Mouse (Mus musculus): ENCODE measurements around the gene Ly6g5c. TPM values are rescaled to one million over a fixed set of nuclear protein-coding genes. Genes with fewer than 3 reads are reported as not detected.

Ly6g5c gene
- polyA plus RNA-seq, 1 experiment from 2014 or later: not detected

DNA sequence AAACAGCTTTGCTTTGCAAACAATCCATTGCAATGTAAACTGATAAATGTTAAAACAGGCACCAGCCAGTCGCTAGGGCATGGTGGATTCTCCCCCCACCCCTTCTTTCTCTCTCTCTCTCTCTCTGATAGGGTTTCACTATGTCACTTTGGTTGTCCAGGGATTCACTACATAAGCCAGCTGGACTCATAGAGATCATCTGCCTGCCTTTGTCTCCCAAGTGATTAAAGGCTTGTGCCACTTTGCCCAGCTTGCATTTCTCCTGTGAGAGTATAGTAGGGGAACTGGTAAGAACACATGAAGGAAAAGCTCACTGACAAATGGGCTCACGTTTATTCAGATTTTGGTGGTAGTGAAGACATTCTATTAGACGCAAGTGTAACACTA is 24.1 kb downstream of the Ly6g5c start:
- H3K27me3 ChIP-seq (replicated peaks; ENCODE audit: control insufficient read depth, insufficient read depth, low read length): no peaks in the 10 kb centered on the region
- H3K9me3 ChIP-seq (ENCODE audit: control insufficient read depth): no peaks in the 10 kb centered on the region
- peaks cover 16% of the 10 kb centered on the region; the same call in 1 of the 2 replicates for H3K36me3 ChIP-seq (ENCODE audit: control insufficient read depth, insufficient read depth)
- TF ChIP-seq CTCF (IDR thresholded peaks at IDR 0.05; ENCODE audit: low read depth): no peak
- no peak for ATAC-seq
- WGBS: 63% methylated on average over 3 of the region's 3 CpGs
- 0 out of 2 replicates have a peak, but pooled peaks cover 3% of the 10 kb centered on the region for H3K4me1 ChIP-seq (replicated peaks; ENCODE audit: control insufficient read depth, insufficient read depth, low read length)
- H3K9ac ChIP-seq (ENCODE audit: low read depth, low read length): no peak overlapping the region
- H3K27ac ChIP-seq (ENCODE audit: low read depth, low read length): no peak overlapping the region
- no peak overlapping the region for H3K4me2 ChIP-seq (replicated peaks; ENCODE audit: low read depth)
- H3K4me3 ChIP-seq (ENCODE audit: low read depth, low read length): no peak overlapping the region

DNA sequence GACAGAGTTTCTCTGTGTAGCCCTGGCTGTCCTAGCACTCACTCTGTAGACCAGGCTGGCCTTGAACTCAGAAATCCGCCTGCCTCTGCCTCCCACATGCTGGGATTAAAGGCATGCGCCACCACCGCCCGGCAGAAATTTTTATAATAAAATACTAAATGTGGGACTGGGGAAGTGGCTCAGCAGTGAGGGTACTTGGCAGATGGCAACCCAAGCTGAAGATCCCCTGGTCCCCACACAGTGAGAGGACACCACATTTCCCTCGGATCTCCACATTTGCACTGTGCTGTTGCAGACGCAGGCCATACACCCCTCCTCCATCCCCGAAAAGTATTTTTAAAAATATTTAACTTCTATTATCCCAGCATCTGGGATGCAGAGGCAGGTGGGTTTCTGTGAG is 25.4 kb downstream of the Ly6g5c start:
- Histone ChIP-seq H3K9me3 (ENCODE audit: control insufficient read depth) (no peaks in the 10 kb centered on the region), H3K4me3 (ENCODE audit: low read depth, low read length) (no peak overlapping the region), H3K27ac (ENCODE audit: low read depth, low read length) (no peak overlapping the region), H3K4me2 (replicated peaks; ENCODE audit: low read depth) (no peak overlapping the region), H3K36me3 (ENCODE audit: control insufficient read depth, insufficient read depth) (peaks cover 12% of the 10 kb centered on the region), H3K4me1 (replicated peaks; ENCODE audit: control insufficient read depth, insufficient read depth, low read length) (0 out of 2 replicates have a peak, but pooled peaks cover 5% of the 10 kb centered on the region), H3K9ac (ENCODE audit: low read depth, low read length) (no peak overlapping the region), H3K27me3 (replicated peaks; ENCODE audit: control insufficient read depth, insufficient read depth, low read length) (no peaks in the 10 kb centered on the region)
- WGBS: 96% methylated on average over 7 of the region's 7 CpGs
- no peak for TF ChIP-seq CTCF (IDR thresholded peaks at IDR 0.05; ENCODE audit: low read depth)
- no peak for ATAC-seq

DNA sequence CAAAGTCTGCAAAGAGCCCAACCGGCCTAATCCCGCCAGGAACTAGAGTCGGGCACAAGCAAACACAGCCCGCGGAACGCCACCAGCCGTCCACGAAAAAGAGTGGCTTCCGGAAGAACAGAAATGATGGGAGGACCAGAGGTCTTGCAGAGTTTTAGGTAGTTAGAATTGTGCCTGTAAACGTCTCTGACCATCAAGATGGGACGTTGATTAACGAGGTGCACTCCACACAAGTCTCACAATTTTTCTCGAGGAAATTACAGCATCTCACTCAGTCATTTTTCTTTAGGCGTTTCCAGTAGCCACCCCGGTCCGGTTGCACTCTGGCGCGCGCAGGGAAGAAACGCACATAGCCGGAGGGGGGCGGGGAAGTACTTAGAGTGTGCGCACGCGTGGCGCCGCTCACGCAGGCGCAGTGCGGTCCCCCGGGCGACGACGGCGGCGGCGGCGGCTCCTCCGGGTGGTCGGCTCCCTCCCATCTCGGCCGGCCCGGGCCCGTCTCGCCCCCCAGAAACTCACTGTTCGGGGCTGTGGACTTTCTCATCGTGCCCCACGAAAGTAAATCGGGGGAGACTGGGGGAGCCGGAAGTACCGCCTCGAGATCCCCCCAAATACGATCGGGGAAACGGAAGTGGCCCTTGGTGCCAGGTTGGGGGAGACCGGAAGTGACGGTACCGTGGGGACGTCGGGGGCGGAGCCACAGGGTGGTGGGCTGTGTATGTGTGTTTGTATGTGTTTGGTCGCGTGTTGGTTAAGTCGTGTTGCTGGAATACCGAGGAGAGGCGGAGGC is 26.9 kb downstream of the Ly6g5c start, which contains the start of gene Bag6:
Gene Bag6 (plus strand): TSS at position 378 of the 790 bp plus-strand sequence.
- Histone ChIP-seq H3K9me3 (ENCODE audit: control insufficient read depth) (no peaks in the 10 kb centered on the region), H3K4me2 (replicated peaks; ENCODE audit: low read depth) (peak within 1 kb of the TSS; percentile 68), H3K36me3 (ENCODE audit: control insufficient read depth, insufficient read depth) (peaks cover 21% of the 10 kb centered on the region), H3K4me1 (replicated peaks; ENCODE audit: control insufficient read depth, insufficient read depth, low read length) (0 out of 2 replicates have a peak, but pooled peaks cover 5% of the 10 kb centered on the region), H3K27ac (ENCODE audit: low read depth, low read length) (peak within 1 kb of the TSS; percentile 84), H3K27me3 (replicated peaks; ENCODE audit: control insufficient read depth, insufficient read depth, low read length) (no peaks in the 10 kb centered on the region), H3K9ac (ENCODE audit: low read depth, low read length) (peak within 1 kb of the TSS; percentile 75), H3K4me3 (ENCODE audit: low read depth, low read length) (peak within 1 kb of the TSS; percentile 73)
- ATAC-seq: peak; percentile 91
- 0 out of 2 replicates have a peak, but pooled peaks have one; percentile 20 for TF ChIP-seq CTCF (IDR thresholded peaks at IDR 0.05; ENCODE audit: low read depth)
- WGBS: under 1% methylated on average over 66 of the region's 66 CpGs

DNA sequence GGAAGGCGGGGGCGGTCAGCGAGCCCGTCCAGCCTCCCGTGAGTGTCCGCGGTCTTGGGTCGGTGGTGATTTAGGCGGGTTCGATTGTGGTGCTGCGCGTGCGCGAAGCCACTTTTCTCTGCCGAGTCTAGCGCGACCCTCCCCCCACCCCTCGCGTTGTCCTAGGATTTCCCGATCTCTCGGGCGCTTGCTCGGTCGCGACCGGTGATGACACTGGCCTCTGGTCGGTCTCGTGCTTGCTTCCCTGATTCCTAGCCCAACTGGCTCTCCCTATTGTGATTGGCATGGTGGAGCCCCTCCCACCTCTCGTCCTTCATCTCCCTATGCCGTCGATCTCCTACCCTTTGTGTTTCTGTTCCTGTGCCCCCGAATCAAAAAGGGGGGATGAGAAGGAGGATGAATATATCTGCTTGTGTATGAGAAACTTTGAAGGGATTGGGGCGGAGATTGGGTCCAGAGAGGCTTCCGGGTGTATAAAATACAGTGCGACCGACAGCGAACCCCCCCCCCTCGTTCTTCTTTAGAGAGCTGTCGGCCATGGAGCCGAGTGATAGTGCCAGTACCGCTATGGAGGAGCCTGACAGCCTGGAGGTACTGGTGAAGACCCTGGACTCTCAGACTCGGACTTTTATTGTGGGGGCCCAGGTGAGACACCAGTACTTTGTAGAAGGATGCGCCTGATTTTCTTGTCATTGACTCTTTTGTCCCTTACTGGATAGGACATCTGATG is 27.7 kb downstream of the Ly6g5c start:
- ATAC-seq: peak; percentile 59

DNA sequence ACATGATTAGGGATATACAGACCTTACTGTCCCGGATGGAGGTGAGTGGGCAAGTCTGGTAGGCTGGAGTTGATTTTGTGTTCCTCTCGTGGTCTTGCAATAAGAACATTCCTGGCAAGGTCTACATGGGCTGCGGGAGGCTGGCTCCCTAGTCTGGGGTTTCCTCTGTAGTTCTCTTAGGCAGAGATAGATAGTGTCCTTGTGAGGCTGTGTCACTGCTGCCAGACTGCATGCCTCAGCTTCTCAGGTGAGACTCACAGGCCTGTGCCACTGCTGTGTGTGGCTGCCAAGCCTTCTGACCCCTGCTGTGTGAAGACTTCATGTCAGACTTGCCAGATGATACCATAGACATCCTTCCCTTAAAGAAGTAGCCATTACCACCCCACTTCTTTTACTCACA is 31.2 kb downstream of the Ly6g5c start:
- Histone ChIP-seq H3K36me3 (ENCODE audit: control insufficient read depth, insufficient read depth) (peaks cover 59% of the 10 kb centered on the region), H3K27ac (ENCODE audit: low read depth, low read length) (no peak overlapping the region), H3K27me3 (replicated peaks; ENCODE audit: control insufficient read depth, insufficient read depth, low read length) (no peaks in the 10 kb centered on the region), H3K9ac (ENCODE audit: low read depth, low read length) (no peak overlapping the region), H3K4me3 (ENCODE audit: low read depth, low read length) (no peak overlapping the region), H3K4me2 (replicated peaks; ENCODE audit: low read depth) (no peak overlapping the region), H3K4me1 (replicated peaks; ENCODE audit: control insufficient read depth, insufficient read depth, low read length) (0 out of 2 replicates have a peak, but pooled peaks cover 5% of the 10 kb centered on the region), H3K9me3 (ENCODE audit: control insufficient read depth) (no peaks in the 10 kb centered on the region)
- no peak for ATAC-seq
- 92% methylated on average over 3 of the region's 3 CpGs for WGBS
- no peak for TF ChIP-seq CTCF (IDR thresholded peaks at IDR 0.05; ENCODE audit: low read depth)

More for the DNA sequence above, 27.7 kb downstream of the Ly6g5c start:
- H3K4me3 ChIP-seq (ENCODE audit: low read depth, low read length): peak overlapping the region; percentile 73
- peak overlapping the region; percentile 75 for H3K9ac ChIP-seq (ENCODE audit: low read depth, low read length)
- H3K27ac ChIP-seq (ENCODE audit: low read depth, low read length): peak overlapping the region; percentile 84
- H3K27me3 ChIP-seq (replicated peaks; ENCODE audit: control insufficient read depth, insufficient read depth, low read length): no peaks in the 10 kb centered on the region
- H3K36me3 ChIP-seq (ENCODE audit: control insufficient read depth, insufficient read depth): peaks cover 25% of the 10 kb centered on the region
- H3K4me2 ChIP-seq (replicated peaks; ENCODE audit: low read depth): peak overlapping the region; percentile 68
- WGBS: under 1% methylated on average over 43 of the region's 43 CpGs
- no peaks in the 10 kb centered on the region for H3K9me3 ChIP-seq (ENCODE audit: control insufficient read depth)
- 0 out of 2 replicates have a peak, but pooled peaks cover 5% of the 10 kb centered on the region for H3K4me1 ChIP-seq (replicated peaks; ENCODE audit: control insufficient read depth, insufficient read depth, low read length)
- no peak for TF ChIP-seq CTCF (IDR thresholded peaks at IDR 0.05; ENCODE audit: low read depth)

DNA sequence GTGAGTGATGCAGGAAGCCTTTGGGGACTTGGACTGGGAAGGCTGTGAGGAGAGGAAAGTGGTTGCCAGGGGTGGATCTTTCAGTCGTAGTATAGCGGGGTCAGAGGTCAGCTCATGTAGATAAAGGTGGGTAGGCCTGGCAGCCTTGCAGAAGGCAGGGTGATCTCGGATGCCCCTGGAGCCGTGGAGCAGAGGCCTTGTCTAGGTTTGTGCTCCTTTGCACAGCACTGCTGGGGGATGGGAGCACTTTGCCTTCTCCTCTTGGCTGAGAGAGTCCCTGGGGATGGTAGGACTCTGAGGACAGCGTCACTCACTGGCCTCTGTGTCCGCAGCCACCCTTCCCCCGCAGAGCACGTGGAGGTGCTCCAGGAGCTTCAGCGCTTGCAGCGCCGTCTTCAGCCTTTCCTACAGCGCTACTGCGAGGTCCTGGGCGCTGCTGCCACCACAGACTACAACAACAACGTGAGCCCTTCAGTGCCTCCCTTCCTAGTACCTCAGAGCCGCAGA is 32.5 kb downstream of the Ly6g5c start:
- no peaks in the 10 kb centered on the region for H3K27me3 ChIP-seq (replicated peaks; ENCODE audit: control insufficient read depth, insufficient read depth, low read length)
- no peak overlapping the region for H3K4me2 ChIP-seq (replicated peaks; ENCODE audit: low read depth)
- 0 out of 2 replicates have a peak, but pooled peaks cover 5% of the 10 kb centered on the region for H3K4me1 ChIP-seq (replicated peaks; ENCODE audit: control insufficient read depth, insufficient read depth, low read length)
- no peak for ATAC-seq
- whole genome bisulfite sequencing: 69% methylated on average over 16 of the region's 16 CpGs
- TF ChIP-seq CTCF (IDR thresholded peaks at IDR 0.05; ENCODE audit: low read depth): no peak
- H3K9ac ChIP-seq (ENCODE audit: low read depth, low read length): no peak overlapping the region
- no peaks in the 10 kb centered on the region for H3K9me3 ChIP-seq (ENCODE audit: control insufficient read depth)
- H3K4me3 ChIP-seq (ENCODE audit: low read depth, low read length): no peak overlapping the region
- H3K27ac ChIP-seq (ENCODE audit: low read depth, low read length): no peak overlapping the region; the same call in 1 of the 2 replicates
- H3K36me3 ChIP-seq (ENCODE audit: control insufficient read depth, insufficient read depth): peaks cover 72% of the 10 kb centered on the region

All from intestine, postnatal 0 days (tissue).